Mouse (Mus musculus): ENCODE results near the gene Vapa. TPM values are rescaled to one million over a fixed set of nuclear protein-coding genes. Genes with fewer than 3 reads are reported as not detected.
"Not testable (repeated sequence)": the region's sequence is repeated elsewhere in the genome, so short reads cannot be mapped to it uniquely, and the experiment has no call there.

Vapa gene
- polyA plus RNA-seq, 1 experiment from 2014 or later: 192 TPM

GRCm38 (mm10) chr17:65546221-65546620 is 67.1 kb downstream of the Vapa start:
- not testable (repeated sequence) for H3K36me3 ChIP-seq; H3K9me3 ChIP-seq (replicated peaks); H3K4me2 ChIP-seq (replicated peaks); ATAC-seq (ENCODE audit: insufficient number of reproducible peaks, low FRiP score, low TSS enrichment, low read depth); H3K9ac ChIP-seq; H3K4me3 ChIP-seq (replicated peaks); H3K27me3 ChIP-seq; H3K27ac ChIP-seq (replicated peaks); H3K4me1 ChIP-seq
- 93% methylated on average over 4 of the region's 4 CpGs for WGBS

GRCm38 (mm10) chr17:65540441-65541272 is 72.7 kb downstream of the Vapa start, which contains the start of gene Tmem232:
Tmem232 (minus strand) TSS chr17:65540782.
- peak within 1 kb of the TSS; percentile 50 for H3K4me2 ChIP-seq (replicated peaks)
- no peaks in the 10 kb centered on the region for H3K27me3 ChIP-seq
- no peak within 1 kb of the TSS for H3K27ac ChIP-seq (replicated peaks)
- no peaks in the 10 kb centered on the region for H3K36me3 ChIP-seq
- H3K9ac ChIP-seq: no peak within 1 kb of the TSS
- no peaks in the 10 kb centered on the region for H3K9me3 ChIP-seq (replicated peaks)
- peak within 1 kb of the TSS; percentile 38 for H3K4me3 ChIP-seq (replicated peaks)
- peak; percentile 65; the same call in 1 of the 2 replicates for ATAC-seq (ENCODE audit: insufficient number of reproducible peaks, low FRiP score, low TSS enrichment, low read depth)
- no peaks in the 10 kb centered on the region for H3K4me1 ChIP-seq
- 12% methylated on average over 26 of the region's 26 CpGs for WGBS

GRCm38 (mm10) chr17:65536156-65536555 is 77.2 kb downstream of the Vapa start:
- H3K36me3 ChIP-seq: no peaks in the 10 kb centered on the region
- no peak overlapping the region for H3K9ac ChIP-seq
- no peak overlapping the region for H3K4me3 ChIP-seq (replicated peaks)
- H3K27me3 ChIP-seq: no peaks in the 10 kb centered on the region
- no peaks in the 10 kb centered on the region for H3K9me3 ChIP-seq (replicated peaks)
- no peak overlapping the region for H3K4me2 ChIP-seq (replicated peaks)
- 25% methylated on average over 3 of the region's 3 CpGs for WGBS
- no peak overlapping the region for H3K27ac ChIP-seq (replicated peaks)
- no peak for ATAC-seq (ENCODE audit: insufficient number of reproducible peaks, low FRiP score, low TSS enrichment, low read depth)
- no peaks in the 10 kb centered on the region for H3K4me1 ChIP-seq

- H3K36me3 ChIP-seq; H3K27ac ChIP-seq (replicated peaks); H3K4me3 ChIP-seq (replicated peaks); H3K4me2 ChIP-seq (replicated peaks); H3K9me3 ChIP-seq (replicated peaks); H3K27me3 ChIP-seq; H3K4me1 ChIP-seq; ATAC-seq (ENCODE audit: insufficient number of reproducible peaks, low FRiP score, low TSS enrichment, low read depth); H3K9ac ChIP-seq: not testable (repeated sequence)
Measured at GRCm38 (mm10) chr17:65532381-65532780, 81.0 kb downstream of the Vapa start.

Other genes starting within 250 kb of the Vapa start
- gene Tmem232, start 72.8 kb downstream of the Vapa start, polyA plus RNA-seq (2015; fragmentation: Nextera tagmentation; extraction: Ambion mirVana): 2.0 and 2.8 TPM in 2 replicates
- 0.09 and 0.15 TPM in 2 replicates for gene Txndc2, start 28.6 kb upstream of the Vapa start, polyA plus RNA-seq (2015; fragmentation: Nextera tagmentation; extraction: Ambion mirVana)
- gene Rab31, start 159.2 kb upstream of the Vapa start, polyA plus RNA-seq (2015; fragmentation: Nextera tagmentation; extraction: Ambion mirVana): 49.8 and 50.9 TPM in 2 replicates
- gene Ppp4r1, start 169.0 kb upstream of the Vapa start, polyA plus RNA-seq (2015; fragmentation: Nextera tagmentation; extraction: Ambion mirVana): 37.2 and 38.0 TPM in 2 replicates

Measured in embryonic facial prominence, embryonic 15.5 days (tissue).